Mouse (Mus musculus): Measurements from ENCODE around the gene Ciao2a. TPM values are rescaled to one million over a fixed set of nuclear protein-coding genes. Genes with fewer than 3 reads are reported as not detected.

The Ciao2a gene
- polyA plus RNA-seq, 1 experiment from 2014 or later: 132 TPM

GRCm38 (mm10) chr9:66092664-66093063, 33.7 kb upstream of the Ciao2a start:
- WGBS (ENCODE audit: insufficient replicate concordance): 78% methylated on average over 2 of the region's 2 CpGs
- no peak for ATAC-seq (ENCODE audit: insufficient read depth)
- Histone ChIP-seq H3K9me3 (replicated peaks) (no peaks in the 10 kb centered on the region), H3K27ac (replicated peaks) (0 out of 2 replicates have a peak overlapping the region, but pooled peaks have one; percentile 14), H3K4me1 (replicated peaks) (peaks cover 14% of the 10 kb centered on the region), H3K27me3 (no peaks in the 10 kb centered on the region), H3K36me3 (replicated peaks) (peaks cover 99% of the 10 kb centered on the region), H3K9ac (no peak overlapping the region), H3K4me2 (no peak overlapping the region), H3K4me3 (replicated peaks) (no peak overlapping the region)

GRCm38 (mm10) chr9:66101577-66101976, 24.8 kb upstream of the Ciao2a start:
- Histone ChIP-seq H3K4me3 (replicated peaks) (no peak overlapping the region), H3K27me3 (no peaks in the 10 kb centered on the region), H3K4me2 (no peak overlapping the region), H3K27ac (replicated peaks) (no peak overlapping the region), H3K9ac (no peak overlapping the region), H3K4me1 (replicated peaks) (peaks cover 7% of the 10 kb centered on the region), H3K9me3 (replicated peaks) (no peaks in the 10 kb centered on the region), H3K36me3 (replicated peaks) (peaks cover 96% of the 10 kb centered on the region)
- no peak for ATAC-seq (ENCODE audit: insufficient read depth)
- WGBS (ENCODE audit: insufficient replicate concordance): 81% methylated on average over 8 of the region's 8 CpGs

- Histone ChIP-seq H3K4me2 (no peak overlapping the region), H3K27me3 (no peaks in the 10 kb centered on the region), H3K27ac (replicated peaks) (no peak overlapping the region), H3K9me3 (replicated peaks) (no peaks in the 10 kb centered on the region), H3K4me3 (replicated peaks) (no peak overlapping the region), H3K4me1 (replicated peaks) (peaks cover 7% of the 10 kb centered on the region), H3K9ac (no peak overlapping the region), H3K36me3 (replicated peaks) (peaks cover 96% of the 10 kb centered on the region)
- no peak for ATAC-seq (ENCODE audit: insufficient read depth)
- 80% methylated on average over 6 of the region's 6 CpGs for WGBS (ENCODE audit: insufficient replicate concordance)
Measured at GRCm38 (mm10) chr9:66102668-66103067, 23.7 kb upstream of the Ciao2a start.

GRCm38 (mm10) chr9:66104601-66105000, 21.8 kb upstream of the Ciao2a start:
- Histone ChIP-seq H3K4me3 (replicated peaks) (no peak overlapping the region), H3K27ac (replicated peaks) (0 out of 2 replicates have a peak overlapping the region, but pooled peaks have one; percentile 11), H3K4me1 (replicated peaks) (peaks cover 7% of the 10 kb centered on the region), H3K4me2 (no peak overlapping the region), H3K36me3 (replicated peaks) (peaks cover 96% of the 10 kb centered on the region), H3K9ac (no peak overlapping the region), H3K9me3 (replicated peaks) (no peaks in the 10 kb centered on the region), H3K27me3 (no peaks in the 10 kb centered on the region)
- no peak for ATAC-seq (ENCODE audit: insufficient read depth)
- 85% methylated on average over 4 of the region's 4 CpGs for WGBS (ENCODE audit: insufficient replicate concordance)

DNA sequence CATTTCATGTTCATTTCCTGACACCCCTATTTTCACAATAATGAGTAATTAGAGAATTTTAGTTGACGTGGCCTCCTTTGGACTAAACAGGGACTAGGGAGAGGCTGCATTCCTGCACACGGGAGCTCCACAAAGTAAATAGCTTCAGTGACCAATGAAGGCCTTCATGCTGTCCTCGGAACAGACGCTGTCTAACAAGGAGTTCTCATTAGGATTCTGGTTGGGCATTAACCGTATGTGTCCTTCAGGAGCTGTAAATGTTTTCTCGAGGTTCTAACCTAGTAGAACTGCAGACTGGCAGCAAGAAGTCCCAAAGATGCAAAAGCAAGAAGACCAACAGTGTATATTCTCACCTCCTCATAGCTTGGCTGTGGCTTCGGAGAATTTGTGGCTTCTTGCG, 21.2 kb upstream of the Ciao2a start:
- H3K9me3 ChIP-seq (replicated peaks): no peaks in the 10 kb centered on the region
- ATAC-seq (ENCODE audit: insufficient read depth): no peak
- no peaks in the 10 kb centered on the region for H3K27me3 ChIP-seq
- H3K27ac ChIP-seq (replicated peaks): 0 out of 2 replicates have a peak overlapping the region, but pooled peaks have one; percentile 11
- H3K9ac ChIP-seq: no peak overlapping the region
- H3K4me3 ChIP-seq (replicated peaks): no peak overlapping the region
- 85% methylated on average over 8 of the region's 8 CpGs for WGBS (ENCODE audit: insufficient replicate concordance)
- no peak overlapping the region for H3K4me2 ChIP-seq
- H3K36me3 ChIP-seq (replicated peaks): peaks cover 91% of the 10 kb centered on the region
- peaks cover 7% of the 10 kb centered on the region for H3K4me1 ChIP-seq (replicated peaks)

DNA sequence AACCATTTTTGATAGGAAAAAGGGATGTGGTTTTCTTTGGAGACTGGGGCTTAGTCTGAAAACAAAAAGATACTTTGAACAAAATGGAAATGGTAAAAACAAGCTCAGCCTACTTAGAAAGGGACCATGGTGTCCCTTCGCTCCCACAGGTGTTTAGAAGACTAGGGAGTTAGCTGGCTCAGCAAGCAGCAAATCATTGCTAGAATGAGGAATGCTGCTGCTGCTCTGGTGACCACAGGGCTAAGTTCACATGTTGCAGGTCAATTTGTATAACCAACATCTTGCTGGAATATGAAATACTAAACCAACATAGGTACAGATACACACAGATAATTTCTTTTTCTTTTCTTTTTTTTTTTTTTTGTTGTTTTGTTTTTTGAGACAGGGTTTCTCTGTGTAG, 16.8 kb upstream of the Ciao2a start:
- H3K9me3 ChIP-seq (replicated peaks): no peaks in the 10 kb centered on the region
- no peak overlapping the region for H3K4me2 ChIP-seq
- peaks cover 64% of the 10 kb centered on the region for H3K36me3 ChIP-seq (replicated peaks)
- no peak overlapping the region for H3K9ac ChIP-seq
- no peaks in the 10 kb centered on the region for H3K27me3 ChIP-seq
- WGBS (ENCODE audit: insufficient replicate concordance): 77% methylated on average over 1 of the region's 1 CpGs
- peaks cover 11% of the 10 kb centered on the region for H3K4me1 ChIP-seq (replicated peaks)
- no peak overlapping the region for H3K4me3 ChIP-seq (replicated peaks)
- no peak for ATAC-seq (ENCODE audit: insufficient read depth)
- H3K27ac ChIP-seq (replicated peaks): no peak overlapping the region

DNA sequence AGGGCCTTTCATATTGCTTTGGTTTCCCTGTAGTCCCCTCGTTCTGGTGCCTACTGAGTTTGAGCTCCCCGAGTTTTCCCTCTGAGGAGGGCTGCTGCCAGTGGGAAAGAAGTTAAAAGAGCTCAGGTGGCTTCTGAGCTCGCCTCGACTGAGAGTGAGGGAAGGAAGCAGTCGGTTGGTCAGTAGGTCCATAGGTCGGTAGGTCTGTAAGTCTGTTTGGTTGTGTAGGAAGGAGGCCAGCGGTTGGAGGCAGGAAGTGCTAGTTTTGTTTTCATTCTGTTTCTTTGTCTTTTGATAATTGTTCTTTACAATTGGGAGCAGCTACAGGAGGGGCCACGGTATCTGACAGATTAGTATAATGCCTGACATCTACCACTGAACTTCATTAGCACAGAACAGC, 16.3 kb upstream of the Ciao2a start:
- WGBS (ENCODE audit: insufficient replicate concordance): 41% methylated on average over 8 of the region's 8 CpGs
- Histone ChIP-seq H3K27me3 (no peaks in the 10 kb centered on the region), H3K4me1 (replicated peaks) (peaks cover 8% of the 10 kb centered on the region; the same call in 1 of the 2 replicates), H3K36me3 (replicated peaks) (peaks cover 60% of the 10 kb centered on the region), H3K4me3 (replicated peaks) (no peak overlapping the region), H3K9ac (no peak overlapping the region), H3K4me2 (no peak overlapping the region), H3K9me3 (replicated peaks) (no peaks in the 10 kb centered on the region), H3K27ac (replicated peaks) (no peak overlapping the region; the same call in 1 of the 2 replicates)
- ATAC-seq (ENCODE audit: insufficient read depth): no peak

DNA sequence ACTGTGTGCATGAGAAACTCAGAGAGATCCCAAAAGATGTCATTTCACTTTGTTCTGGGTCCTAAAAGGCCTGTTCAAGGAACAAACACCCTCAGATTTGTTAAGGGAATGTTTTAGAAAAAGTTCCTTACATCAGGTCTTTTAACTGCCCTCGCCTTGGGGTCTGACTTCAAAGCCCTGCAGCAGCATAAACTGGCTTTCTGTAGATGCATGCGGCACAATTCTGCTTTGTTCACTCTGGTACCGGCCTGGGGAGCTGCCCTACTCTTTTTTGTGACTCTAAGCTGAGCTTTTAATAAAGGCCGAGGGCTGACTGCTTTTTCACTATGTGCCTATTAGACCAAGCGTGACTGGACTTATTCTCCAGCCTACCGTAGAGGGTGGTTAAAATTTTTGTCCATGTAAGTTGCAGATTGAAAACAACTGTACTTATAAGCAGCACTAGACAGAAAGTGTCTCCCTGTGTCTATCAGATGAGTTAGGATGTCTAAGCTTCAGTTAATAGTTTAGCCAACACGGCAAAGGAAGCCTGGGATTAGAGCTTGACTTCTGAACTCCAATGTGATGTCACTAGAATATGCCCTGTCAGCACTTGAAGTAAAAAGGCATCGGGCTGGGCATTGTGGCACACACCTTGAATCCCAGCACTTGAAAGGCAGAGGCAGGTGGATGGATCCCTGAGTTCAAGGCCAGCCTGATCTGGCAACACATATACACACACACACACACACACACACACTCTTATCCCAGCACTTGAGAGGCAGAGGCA, 15.6 kb upstream of the Ciao2a start:
- H3K4me2 ChIP-seq: no peak overlapping the region
- H3K27ac ChIP-seq (replicated peaks): no peak overlapping the region
- peaks cover 59% of the 10 kb centered on the region for H3K36me3 ChIP-seq (replicated peaks)
- no peak for ATAC-seq (ENCODE audit: insufficient read depth)
- no peaks in the 10 kb centered on the region for H3K9me3 ChIP-seq (replicated peaks)
- H3K27me3 ChIP-seq: no peaks in the 10 kb centered on the region
- peaks cover 8% of the 10 kb centered on the region; the same call in 1 of the 2 replicates for H3K4me1 ChIP-seq (replicated peaks)
- no peak overlapping the region for H3K9ac ChIP-seq
- 79% methylated on average over 8 of the region's 8 CpGs for WGBS (ENCODE audit: insufficient replicate concordance)
- no peak overlapping the region for H3K4me3 ChIP-seq (replicated peaks)

DNA sequence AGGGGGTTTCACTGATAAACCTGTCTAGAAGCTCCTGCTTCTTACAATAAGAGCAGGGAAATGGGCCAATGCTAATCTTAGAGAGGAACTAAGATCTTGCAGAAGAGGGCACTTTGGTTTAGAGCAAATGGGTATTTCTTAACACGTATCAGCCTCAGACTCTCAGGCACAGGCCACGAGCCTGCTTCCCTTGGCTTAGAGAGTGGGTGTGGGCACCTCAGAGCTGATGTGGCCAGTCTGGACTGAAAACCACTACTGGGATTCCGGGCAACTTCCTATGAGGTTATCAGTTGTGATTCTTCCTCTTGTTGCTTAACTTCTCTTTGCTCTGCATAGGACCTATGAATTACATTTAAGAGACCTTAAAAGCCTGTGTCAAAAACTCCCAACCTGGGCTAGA, 12.1 kb upstream of the Ciao2a start:
- H3K9me3 ChIP-seq (replicated peaks): no peaks in the 10 kb centered on the region
- H3K4me2 ChIP-seq: no peak overlapping the region
- H3K4me3 ChIP-seq (replicated peaks): no peak overlapping the region
- WGBS (ENCODE audit: insufficient replicate concordance): 48% methylated on average over 3 of the region's 3 CpGs
- H3K27me3 ChIP-seq: no peaks in the 10 kb centered on the region
- no peak overlapping the region for H3K27ac ChIP-seq (replicated peaks)
- no peak for ATAC-seq (ENCODE audit: insufficient read depth)
- H3K4me1 ChIP-seq (replicated peaks): peaks cover 34% of the 10 kb centered on the region
- H3K36me3 ChIP-seq (replicated peaks): peaks cover 41% of the 10 kb centered on the region
- no peak overlapping the region for H3K9ac ChIP-seq

DNA sequence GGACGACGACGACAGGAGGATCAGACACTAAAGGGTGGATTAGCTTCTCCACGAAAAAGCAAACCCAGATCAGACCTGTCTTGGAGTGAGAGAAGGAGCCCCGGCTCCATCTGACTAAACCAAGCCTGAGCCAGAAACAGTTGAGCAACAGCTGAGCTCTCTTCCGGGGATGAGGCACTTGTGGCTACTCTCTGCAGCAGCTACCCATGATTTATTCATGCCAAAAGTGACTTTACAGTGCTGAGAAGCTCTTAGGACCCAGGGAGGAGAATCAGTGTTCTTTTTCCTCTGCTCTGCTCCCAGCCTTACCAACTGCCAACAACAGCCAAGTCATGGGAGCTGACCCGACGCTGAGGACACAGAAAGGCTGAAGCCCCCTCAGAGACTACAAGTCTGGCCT, 9.5 kb upstream of the Ciao2a start:
- Histone ChIP-seq H3K27me3 (no peaks in the 10 kb centered on the region), H3K36me3 (replicated peaks) (peaks cover 33% of the 10 kb centered on the region), H3K9me3 (replicated peaks) (no peaks in the 10 kb centered on the region), H3K4me2 (no peak overlapping the region), H3K4me1 (replicated peaks) (peaks cover 49% of the 10 kb centered on the region), H3K9ac (no peak overlapping the region), H3K4me3 (replicated peaks) (no peak overlapping the region), H3K27ac (replicated peaks) (peak overlapping the region; percentile 6; the same call in 1 of the 2 replicates)
- ATAC-seq (ENCODE audit: insufficient read depth): no peak
- 64% methylated on average over 8 of the region's 8 CpGs for WGBS (ENCODE audit: insufficient replicate concordance)

DNA sequence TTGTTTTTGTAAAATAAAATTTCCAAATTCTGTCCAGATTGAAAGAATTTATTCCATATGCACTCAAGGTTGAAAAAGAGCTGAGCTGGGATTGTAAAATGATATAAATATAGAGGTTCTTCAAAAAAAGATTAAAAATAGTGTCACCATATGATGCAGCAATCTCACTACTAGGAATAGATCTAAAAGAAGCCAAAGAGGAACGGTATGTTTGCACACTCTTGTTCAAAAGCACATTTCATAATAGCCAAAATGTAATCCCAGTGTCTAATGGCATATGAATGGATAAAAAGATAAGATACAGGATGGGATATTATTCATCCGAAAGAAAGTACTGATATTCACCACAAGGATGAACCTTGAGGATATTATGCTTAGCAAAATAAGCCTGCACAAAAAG, 6.9 kb upstream of the Ciao2a start:
- Histone ChIP-seq H3K36me3 (replicated peaks) (peaks cover 22% of the 10 kb centered on the region), H3K9me3 (replicated peaks) (no peaks in the 10 kb centered on the region), H3K9ac (no peak overlapping the region), H3K4me1 (replicated peaks) (peaks cover 63% of the 10 kb centered on the region), H3K4me3 (replicated peaks) (no peak overlapping the region), H3K27me3 (no peaks in the 10 kb centered on the region), H3K4me2 (no peak overlapping the region; the same call in 1 of the 2 replicates), H3K27ac (replicated peaks) (peak overlapping the region; percentile 66)
- WGBS (ENCODE audit: insufficient replicate concordance): 71% methylated on average over 2 of the region's 2 CpGs
- no peak for ATAC-seq (ENCODE audit: insufficient read depth)
